Mouse (Mus musculus): ENCODE measurements around the gene Tiparp. TPM values are rescaled to one million over a fixed set of nuclear protein-coding genes. Genes with fewer than 3 reads are reported as not detected.
A peak's percentile ranks its signal among the peaks of the same experiment; 100 is the strongest.

Gene Tiparp
- polyA plus RNA-seq, 2 experiments, result 8.9 to 31.4 TPM

DNA sequence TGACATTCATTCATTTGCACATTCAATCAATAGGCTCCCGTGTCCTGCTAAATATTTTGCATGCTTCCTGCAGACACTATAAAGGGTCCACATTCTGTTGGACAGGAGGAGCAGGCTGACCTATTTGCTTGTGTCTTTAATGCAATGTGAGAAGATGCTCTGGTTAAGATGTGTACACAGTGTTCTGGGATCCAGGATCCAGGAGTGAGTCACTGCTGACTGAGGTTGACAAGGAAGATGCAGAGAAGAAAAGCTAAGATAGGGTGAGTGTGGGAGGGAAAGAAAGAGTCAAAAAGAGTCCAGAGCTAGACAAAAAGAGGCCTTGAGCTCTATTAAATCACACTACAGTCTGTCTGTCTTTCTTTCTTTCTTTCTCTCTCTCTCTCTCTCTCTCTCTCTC is 56.1 kb downstream of the Tiparp start:
- Histone ChIP-seq H3K4me2 (replicated peaks; ENCODE audit: low read depth, low read length, severe bottlenecking) (no peak overlapping the region), H3K4me3 (replicated peaks; ENCODE audit: low read length) (no peak overlapping the region), H3K27ac (replicated peaks; ENCODE audit: low read depth, low read length) (no peak overlapping the region), H3K4me1 (ENCODE audit: control insufficient read depth, insufficient read depth, low read length) (peaks cover 11% of the 10 kb centered on the region; the same call in 1 of the 2 replicates), H3K36me3 (ENCODE audit: control insufficient read depth, insufficient read depth, low read length) (no peaks in the 10 kb centered on the region), H3K9ac (ENCODE audit: low read depth, low read length, severe bottlenecking) (no peak overlapping the region), H3K9me3 (ENCODE audit: control insufficient read depth, low read length) (no peaks in the 10 kb centered on the region), H3K27me3 (ENCODE audit: control insufficient read depth, insufficient read depth, low read length) (no peaks in the 10 kb centered on the region)
- ATAC-seq (ENCODE audit: low FRiP score, low read depth) (no peak), DNase-seq (ENCODE audit: low spot score) (no peak)
- TF ChIP-seq POLR2A (IDR thresholded peaks at IDR 0.05; ENCODE audit: borderline replicate concordance, extremely low read depth, insufficient read depth, insufficient read length), result no peak
- WGBS, result 86% methylated on average over 1 of the region's 1 CpGs

DNA sequence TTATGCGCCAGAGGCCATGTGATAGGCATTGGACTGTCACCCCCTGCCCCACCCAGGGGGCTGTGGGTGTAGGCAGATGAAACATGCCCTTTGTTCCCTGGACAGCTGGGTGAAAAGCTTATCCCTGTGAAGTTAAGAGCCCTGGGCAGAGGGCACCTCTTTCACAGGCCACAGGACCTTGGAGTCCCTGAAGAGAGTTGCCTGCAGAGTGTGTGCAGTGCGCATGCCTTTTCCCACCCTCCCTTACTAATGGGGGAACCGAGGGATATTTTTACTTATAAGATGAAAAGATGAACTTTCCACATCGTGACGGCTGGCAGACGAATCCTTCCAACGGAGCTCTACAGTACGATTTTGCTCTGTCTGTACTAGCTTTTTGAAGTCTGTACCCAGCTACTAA is 57.1 kb downstream of the Tiparp start:
- H3K27ac ChIP-seq (replicated peaks; ENCODE audit: low read depth, low read length), result no peak overlapping the region
- no peaks in the 10 kb centered on the region for H3K36me3 ChIP-seq (ENCODE audit: control insufficient read depth, insufficient read depth, low read length)
- peaks cover 11% of the 10 kb centered on the region; the same call in 1 of the 2 replicates for H3K4me1 ChIP-seq (ENCODE audit: control insufficient read depth, insufficient read depth, low read length)
- no peak overlapping the region for H3K9ac ChIP-seq (ENCODE audit: low read depth, low read length, severe bottlenecking)
- no peaks in the 10 kb centered on the region for H3K27me3 ChIP-seq (ENCODE audit: control insufficient read depth, insufficient read depth, low read length)
- no peak overlapping the region for H3K4me3 ChIP-seq (replicated peaks; ENCODE audit: low read length)
- H3K4me2 ChIP-seq (replicated peaks; ENCODE audit: low read depth, low read length, severe bottlenecking), result no peak overlapping the region
- no peak for TF ChIP-seq POLR2A (IDR thresholded peaks at IDR 0.05; ENCODE audit: borderline replicate concordance, extremely low read depth, insufficient read depth, insufficient read length)
- ATAC-seq (ENCODE audit: low FRiP score, low read depth), result no peak
- WGBS, result 58% methylated on average over 8 of the region's 8 CpGs
- H3K9me3 ChIP-seq (ENCODE audit: control insufficient read depth, low read length), result no peaks in the 10 kb centered on the region
- DNase-seq (ENCODE audit: low spot score), result no peak

GRCm38 (mm10) chr3:65585823-65586482 is 57.7 kb downstream of the Tiparp start:
- Histone ChIP-seq H3K9me3 (ENCODE audit: control insufficient read depth, low read length) (no peaks in the 10 kb centered on the region), H3K4me2 (replicated peaks; ENCODE audit: low read depth, low read length, severe bottlenecking) (peak overlapping the region; percentile 42), H3K36me3 (ENCODE audit: control insufficient read depth, insufficient read depth, low read length) (no peaks in the 10 kb centered on the region), H3K27ac (replicated peaks; ENCODE audit: low read depth, low read length) (no peak overlapping the region), H3K27me3 (ENCODE audit: control insufficient read depth, insufficient read depth, low read length) (no peaks in the 10 kb centered on the region), H3K4me3 (replicated peaks; ENCODE audit: low read length) (peak overlapping the region; percentile 20), H3K4me1 (ENCODE audit: control insufficient read depth, insufficient read depth, low read length) (peaks cover 11% of the 10 kb centered on the region; the same call in 1 of the 2 replicates), H3K9ac (ENCODE audit: low read depth, low read length, severe bottlenecking) (peak overlapping the region; percentile 35; the same call in 1 of the 2 replicates)
- ATAC-seq (ENCODE audit: low FRiP score, low read depth), result peak; percentile 47; the same call in 1 of the 2 replicates
- no peak for DNase-seq (ENCODE audit: low spot score)
- no peak for TF ChIP-seq POLR2A (IDR thresholded peaks at IDR 0.05; ENCODE audit: borderline replicate concordance, extremely low read depth, insufficient read depth, insufficient read length)
- 30% methylated on average over 16 of the region's 16 CpGs for WGBS

- Histone ChIP-seq H3K27ac (replicated peaks; ENCODE audit: low read depth, low read length) (0 out of 2 replicates have a peak overlapping the region, but pooled peaks have one; percentile 43), H3K27me3 (ENCODE audit: control insufficient read depth, insufficient read depth, low read length) (no peaks in the 10 kb centered on the region), H3K9me3 (ENCODE audit: control insufficient read depth, low read length) (no peaks in the 10 kb centered on the region), H3K4me1 (ENCODE audit: control insufficient read depth, insufficient read depth, low read length) (peaks cover 11% of the 10 kb centered on the region; the same call in 1 of the 2 replicates), H3K36me3 (ENCODE audit: control insufficient read depth, insufficient read depth, low read length) (no peaks in the 10 kb centered on the region), H3K4me3 (replicated peaks; ENCODE audit: low read length) (peak overlapping the region; percentile 20), H3K4me2 (replicated peaks; ENCODE audit: low read depth, low read length, severe bottlenecking) (peak overlapping the region; percentile 42), H3K9ac (ENCODE audit: low read depth, low read length, severe bottlenecking) (peak overlapping the region; percentile 35; the same call in 1 of the 2 replicates)
- WGBS, result 5% methylated on average over 16 of the region's 16 CpGs
- peak; percentile 26 for DNase-seq (ENCODE audit: low spot score)
- no peak for TF ChIP-seq POLR2A (IDR thresholded peaks at IDR 0.05; ENCODE audit: borderline replicate concordance, extremely low read depth, insufficient read depth, insufficient read length)
- peak; percentile 71; the same call in 1 of the 2 replicates for ATAC-seq (ENCODE audit: low FRiP score, low read depth)
Observed at GRCm38 (mm10) chr3:65586483-65586905, 58.3 kb downstream of the Tiparp start.

DNA sequence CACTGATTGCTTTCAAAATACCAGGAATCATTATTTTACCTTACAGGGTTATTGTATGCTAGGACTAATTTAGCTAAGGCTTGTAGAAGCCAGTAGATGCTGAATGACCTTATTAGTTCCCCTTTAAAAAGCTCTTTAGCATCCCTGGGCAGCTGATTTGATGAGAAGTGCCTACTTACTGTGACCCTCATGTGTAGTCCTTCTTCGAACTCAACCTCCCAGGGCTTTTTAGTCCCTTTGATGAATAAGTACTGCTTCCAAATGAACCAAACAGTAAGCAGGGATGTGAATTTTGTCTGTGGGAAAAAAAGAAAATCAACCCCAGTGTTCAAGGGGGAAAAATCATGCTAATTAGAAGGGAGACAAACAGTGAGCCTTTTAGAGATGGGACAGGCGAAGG is 58.8 kb downstream of the Tiparp start:
- H3K27ac ChIP-seq (replicated peaks; ENCODE audit: low read depth, low read length), result 0 out of 2 replicates have a peak overlapping the region, but pooled peaks have one; percentile 43
- no peaks in the 10 kb centered on the region for H3K9me3 ChIP-seq (ENCODE audit: control insufficient read depth, low read length)
- no peaks in the 10 kb centered on the region for H3K36me3 ChIP-seq (ENCODE audit: control insufficient read depth, insufficient read depth, low read length)
- no peak for TF ChIP-seq POLR2A (IDR thresholded peaks at IDR 0.05; ENCODE audit: borderline replicate concordance, extremely low read depth, insufficient read depth, insufficient read length)
- H3K4me1 ChIP-seq (ENCODE audit: control insufficient read depth, insufficient read depth, low read length), result peaks cover 11% of the 10 kb centered on the region; the same call in 1 of the 2 replicates
- H3K9ac ChIP-seq (ENCODE audit: low read depth, low read length, severe bottlenecking), result peak overlapping the region; percentile 35; the same call in 1 of the 2 replicates
- H3K4me2 ChIP-seq (replicated peaks; ENCODE audit: low read depth, low read length, severe bottlenecking), result peak overlapping the region; percentile 42
- ATAC-seq (ENCODE audit: low FRiP score, low read depth), result no peak
- no peak for DNase-seq (ENCODE audit: low spot score)
- H3K27me3 ChIP-seq (ENCODE audit: control insufficient read depth, insufficient read depth, low read length), result no peaks in the 10 kb centered on the region
- H3K4me3 ChIP-seq (replicated peaks; ENCODE audit: low read length), result no peak overlapping the region; the same call in 1 of the 2 replicates
- 71% methylated on average over 2 of the region's 2 CpGs for WGBS
